Mouse (Mus musculus) right cerebral cortex, adult 2 months (tissue): Measurements from ENCODE around the gene Riox1.
"Not testable (repeated sequence)": the region's sequence is repeated elsewhere in the genome, so short reads cannot be mapped to it uniquely, and the experiment has no call there.

Experiments
- DNase-seq, 2 experiments: peaks; one replicate each; pipeline ENCODE4 v3.0.0; 2021 to 2022; ENCODE audit warnings: low spot score in 2 of 2

The Riox1 gene

DNA sequence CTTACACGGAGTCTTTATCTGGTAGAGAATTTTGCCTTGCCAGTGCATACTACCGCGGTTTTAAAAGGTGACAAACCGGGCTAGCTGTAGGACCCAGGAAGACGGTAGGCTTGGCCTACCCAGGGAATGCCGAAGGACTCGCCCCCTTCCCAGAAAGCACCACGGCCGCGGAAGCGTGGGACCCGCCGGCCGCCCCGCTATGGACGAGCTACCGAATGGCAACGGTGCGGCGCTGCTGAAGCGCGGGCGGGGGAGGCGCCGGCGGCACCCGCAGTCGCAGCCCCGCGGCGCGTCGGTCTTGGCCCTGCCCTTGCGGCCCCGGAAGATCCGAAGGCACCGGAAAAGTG, at the start of gene Riox1:
Gene Riox1 (plus strand): TSS at position 116 of the 347 bp plus-strand sequence.
- peak; percentile 85 for DNase-seq

DNA sequence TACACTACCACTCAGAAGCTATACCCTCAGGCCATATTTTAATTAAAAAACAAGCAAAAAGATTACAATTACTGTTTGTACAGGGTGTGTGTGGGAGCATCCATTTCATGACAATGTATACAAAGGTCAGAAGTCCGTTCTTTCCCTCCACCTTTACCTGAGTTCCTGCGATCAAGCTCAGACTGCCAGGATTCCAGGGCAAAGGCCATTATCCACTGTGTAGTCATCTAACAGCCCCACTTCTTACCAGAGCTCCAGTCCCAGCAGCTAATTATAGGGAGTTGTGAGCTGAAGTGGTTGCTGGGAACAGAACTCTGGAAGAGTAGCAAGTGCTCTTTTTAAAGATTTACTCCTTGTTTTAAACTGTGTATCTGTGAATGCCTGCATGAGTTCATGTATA, 40.0 kb upstream of the Riox1 start:
- DNase-seq, result no peak

DNA sequence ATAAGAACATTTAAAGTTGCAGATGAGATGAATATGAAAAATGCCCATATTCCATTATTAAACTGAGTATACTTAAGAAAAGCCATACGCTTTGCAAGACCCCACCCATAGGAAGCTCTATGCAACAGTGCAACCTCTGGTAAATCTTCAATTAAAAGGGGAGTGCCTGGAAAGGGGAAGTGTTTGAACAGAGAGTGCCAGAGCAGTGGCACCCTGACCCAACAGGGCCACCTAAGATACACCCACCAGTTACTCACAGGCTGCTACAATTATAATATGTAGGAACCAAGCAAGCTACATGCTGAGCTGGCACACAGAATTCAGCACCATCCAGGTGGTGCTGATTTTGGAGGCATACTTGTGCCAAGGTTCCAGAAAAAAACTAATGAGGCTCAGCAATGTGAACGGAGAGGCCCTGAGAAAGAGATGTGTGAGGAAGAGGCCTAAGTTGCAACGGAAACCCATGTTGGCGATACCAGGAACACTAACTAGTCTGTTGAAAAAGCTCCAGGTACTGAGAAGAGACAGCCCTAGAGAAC, 36.1 kb upstream of the Riox1 start:
- DNase-seq, result no peak

DNA sequence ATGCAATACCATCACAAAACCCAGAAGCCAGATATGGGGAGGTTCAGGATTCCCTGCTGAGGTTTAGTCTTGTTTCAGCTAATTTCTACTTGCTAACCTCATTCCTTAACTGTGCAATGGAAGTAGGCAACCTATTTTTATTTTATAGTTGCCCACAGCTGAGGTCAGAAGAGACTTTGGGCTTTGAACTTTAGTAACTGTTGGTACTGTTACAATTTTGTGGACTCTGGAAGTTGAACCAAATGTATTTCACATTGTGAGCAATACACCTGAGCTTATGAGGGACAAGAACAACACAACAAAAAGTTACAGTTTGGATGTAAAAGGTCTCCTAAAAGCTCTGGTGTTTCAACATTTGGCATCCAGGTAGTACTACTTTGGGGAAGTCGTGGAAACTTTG, 35.6 kb upstream of the Riox1 start:
- no peak for DNase-seq

DNA sequence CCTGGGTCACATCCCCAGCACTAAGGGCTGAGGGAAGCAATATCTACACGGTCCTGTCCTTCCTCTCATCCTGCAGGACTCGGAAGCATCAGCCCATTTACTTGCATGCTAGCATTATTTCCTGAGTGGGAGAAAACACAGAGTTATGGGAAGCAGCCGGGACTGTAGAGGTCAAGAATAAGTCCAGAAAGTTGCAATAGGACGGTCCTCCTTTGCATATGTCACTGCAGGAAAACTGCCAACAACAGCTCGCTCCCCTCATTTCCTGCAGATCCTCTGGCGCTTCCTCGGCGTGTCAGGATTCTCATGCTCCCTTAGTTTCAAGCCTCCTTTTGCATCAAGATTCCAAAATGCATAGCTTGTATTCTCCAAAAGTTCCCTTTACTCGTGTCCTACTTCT, 33.5 kb upstream of the Riox1 start:
- DNase-seq, result no peak

DNA sequence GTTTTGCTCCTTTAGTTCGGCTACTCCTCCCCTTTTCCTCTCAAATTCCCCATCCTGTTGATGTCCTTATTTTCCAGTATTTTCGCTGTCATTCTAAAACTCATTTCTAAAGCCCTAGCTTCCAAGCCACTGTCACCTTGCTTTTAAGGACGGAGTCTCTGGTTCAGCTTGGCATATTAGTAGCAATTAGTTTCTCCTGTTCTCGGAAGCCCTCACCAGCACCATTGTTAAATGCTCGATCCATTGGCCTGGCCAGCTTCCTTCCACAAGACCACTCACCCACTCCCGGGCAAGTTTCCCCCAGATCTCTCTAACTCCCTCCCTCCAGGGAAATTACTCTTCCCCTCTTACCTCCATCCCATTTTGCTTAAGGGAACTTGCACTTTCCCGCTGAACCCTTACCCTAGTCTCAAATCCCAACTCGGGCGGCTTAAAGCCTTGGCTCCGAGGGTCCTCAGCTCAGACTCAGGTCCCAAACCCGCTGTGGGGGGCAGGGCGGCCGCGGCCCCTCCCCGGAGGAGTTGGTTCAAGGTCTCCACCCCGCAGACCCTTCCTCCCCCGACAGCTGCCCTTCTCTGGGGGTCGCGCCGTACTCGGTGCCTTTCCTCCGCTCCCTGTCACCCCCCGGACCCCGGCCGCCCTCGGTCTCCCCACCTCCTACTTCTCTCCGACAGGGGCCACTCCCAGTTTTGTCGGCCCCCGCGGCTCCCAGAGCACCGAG, 29.5 kb upstream of the Riox1 start:
- no peak for DNase-seq

DNA sequence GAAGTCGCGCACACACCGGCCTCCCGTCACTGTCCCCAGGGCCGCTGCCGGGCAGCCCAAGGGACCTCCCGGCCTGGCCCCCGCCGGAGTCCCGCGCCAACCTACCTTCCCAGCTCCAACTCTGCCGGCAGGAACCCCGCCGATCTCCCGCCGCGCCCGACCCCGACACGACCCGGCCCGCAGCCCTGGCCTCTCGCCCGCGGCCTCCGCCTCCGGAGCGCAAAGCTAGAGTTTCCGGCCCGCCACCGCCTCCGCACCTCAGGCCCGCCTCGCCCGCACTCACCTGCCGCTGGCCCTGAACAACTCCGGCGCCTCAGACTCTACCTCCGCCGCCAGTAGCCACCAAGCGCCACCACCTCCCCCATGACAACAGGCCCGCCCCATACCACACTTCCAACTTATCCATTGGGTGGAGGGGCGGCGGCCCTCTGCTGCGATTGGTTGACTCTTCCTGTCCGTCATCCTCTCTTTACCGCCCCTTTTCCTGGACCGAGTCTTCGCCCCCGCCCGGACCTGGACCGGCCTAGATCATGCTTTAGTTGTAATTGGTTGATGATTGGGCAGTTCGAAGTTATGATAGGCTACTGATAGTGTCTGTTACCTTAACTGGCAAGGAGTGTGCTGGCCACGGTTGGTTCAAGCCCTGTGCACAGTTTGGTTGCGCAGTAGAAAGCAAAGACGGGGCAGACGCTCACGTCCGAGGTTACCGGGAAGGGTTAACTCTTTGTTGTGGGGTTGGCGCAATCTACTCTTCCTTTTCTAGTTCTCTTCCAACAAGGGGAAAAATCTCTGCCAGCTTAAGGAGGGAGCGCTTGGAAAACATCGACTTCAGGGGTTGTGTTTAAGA, 28.6 kb upstream of the Riox1 start, which contains the start of gene Numb:
Gene Numb (minus strand): TSS at position 400 of the 847 bp plus-strand sequence.
- DNase-seq, result peak; percentile 99 to 100

DNA sequence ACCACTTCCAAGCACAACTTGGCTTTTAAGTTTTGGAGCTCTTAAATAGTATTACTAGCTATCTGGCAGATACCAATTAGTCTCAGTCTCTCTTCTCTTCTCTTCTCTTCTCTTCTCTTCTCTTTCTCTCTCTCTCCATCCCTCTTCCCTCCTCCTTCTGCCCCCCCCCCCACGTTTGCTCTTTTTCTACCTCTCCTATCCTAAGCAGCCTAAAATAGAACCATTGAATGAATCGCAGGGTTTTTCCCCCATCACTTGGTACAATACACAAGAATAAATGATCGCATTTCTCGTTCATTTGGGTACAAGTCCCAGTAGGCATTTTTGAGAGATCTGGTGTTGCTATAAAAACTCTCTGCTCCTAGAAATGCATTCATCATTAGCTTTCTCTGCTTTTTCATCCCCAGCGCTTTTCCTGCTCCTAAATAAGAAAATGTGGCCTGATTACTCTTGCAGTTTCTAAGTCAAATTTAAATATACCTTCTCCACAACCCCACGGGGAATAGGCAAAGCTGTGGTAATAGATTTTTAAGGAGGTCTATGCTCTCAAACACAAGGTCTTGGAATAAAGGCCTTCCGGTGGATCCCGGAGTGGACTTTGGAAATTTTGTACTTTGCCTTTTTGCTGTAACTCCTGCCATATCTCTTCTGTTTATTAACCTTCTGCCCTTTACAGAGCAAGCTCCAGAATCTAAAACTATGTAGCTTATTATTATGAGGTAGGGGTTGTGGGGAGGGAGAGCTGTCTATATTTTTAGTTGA, 27.5 kb upstream of the Riox1 start:
- DNase-seq, result no peak

DNA sequence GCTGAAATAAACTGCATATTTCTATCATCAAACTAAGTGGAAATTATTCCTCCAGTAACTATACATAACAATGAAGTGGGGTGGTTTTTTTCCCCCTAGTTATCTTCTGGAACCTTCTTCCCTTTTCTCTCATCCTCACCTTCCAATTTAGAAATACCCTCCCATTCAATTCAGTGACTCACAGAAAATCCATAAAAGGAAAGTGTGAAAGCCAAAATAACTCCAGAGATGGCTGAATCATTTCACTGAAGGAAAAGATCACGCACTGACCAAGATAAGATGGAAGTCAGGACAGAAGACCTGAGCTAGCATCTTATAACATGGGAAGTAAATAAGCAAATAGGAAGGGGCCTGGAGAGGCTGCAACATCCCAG, 26.9 kb upstream of the Riox1 start:
- no peak for DNase-seq

DNA sequence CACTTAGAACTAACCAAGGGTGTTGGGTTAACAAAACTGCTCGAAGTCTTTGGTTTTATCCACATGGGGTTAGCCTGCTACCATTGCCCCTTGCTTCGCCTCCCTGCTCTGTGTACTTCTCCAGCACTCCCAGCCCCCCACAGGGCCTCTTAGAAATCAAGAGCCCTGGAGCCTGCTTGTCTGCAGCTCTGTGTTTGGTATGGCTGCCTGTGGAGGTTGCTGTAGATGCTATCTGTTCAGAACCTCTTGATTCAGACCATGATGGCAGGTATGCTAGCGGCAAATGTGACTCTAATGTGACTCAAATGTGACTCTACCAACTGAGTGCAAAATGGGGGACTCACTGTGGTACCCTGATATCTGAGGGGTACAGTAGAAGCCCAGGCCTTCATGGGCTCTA, 26.1 kb upstream of the Riox1 start:
- DNase-seq, result no peak

DNA sequence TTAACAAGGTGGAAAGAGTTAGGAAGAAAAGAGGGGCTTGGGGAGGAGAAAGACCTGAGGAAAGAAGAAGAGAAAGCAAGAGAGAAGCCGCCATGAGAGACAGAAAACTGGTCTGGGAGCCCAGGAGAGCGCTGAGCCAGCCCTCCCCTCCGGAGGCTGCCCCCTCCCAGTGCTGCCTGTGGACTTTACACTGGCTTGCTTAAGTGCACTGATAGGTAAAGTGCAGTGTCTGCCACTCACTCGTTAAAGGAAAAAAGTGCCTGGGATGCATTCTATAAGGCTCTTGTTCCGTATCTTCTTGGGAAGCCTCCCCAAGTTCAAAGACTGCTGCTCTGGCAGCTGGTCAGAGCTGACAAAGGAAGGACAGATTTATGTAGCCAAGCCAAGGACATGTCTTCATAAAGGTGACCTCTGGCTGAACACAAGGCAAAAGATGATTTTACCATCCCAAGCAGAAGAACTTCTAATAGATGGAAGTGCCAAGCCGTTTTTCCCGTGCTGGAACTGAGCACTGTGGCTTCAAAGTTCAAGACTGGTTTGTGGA, 25.2 kb upstream of the Riox1 start:
- no peak for DNase-seq

DNA sequence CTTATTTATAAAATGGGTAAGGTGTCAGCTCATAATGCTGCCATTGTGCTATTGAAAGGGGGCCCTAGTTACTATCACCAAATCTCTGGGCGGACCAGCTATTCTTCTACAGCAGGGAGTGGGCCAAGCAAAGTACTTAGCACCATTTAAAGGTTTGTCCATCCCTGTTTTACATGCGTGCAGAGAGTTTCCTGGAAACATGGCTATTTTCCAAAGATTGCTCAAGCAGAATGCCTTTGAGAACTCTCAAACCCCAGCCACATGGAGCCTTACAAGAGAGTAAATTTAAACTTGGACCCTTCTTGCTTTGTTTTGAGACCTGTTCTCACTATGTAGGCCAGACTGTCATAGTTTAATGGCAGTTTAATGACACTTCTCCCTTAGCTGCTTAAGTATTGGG, 24.3 kb upstream of the Riox1 start:
- no peak for DNase-seq

DNA sequence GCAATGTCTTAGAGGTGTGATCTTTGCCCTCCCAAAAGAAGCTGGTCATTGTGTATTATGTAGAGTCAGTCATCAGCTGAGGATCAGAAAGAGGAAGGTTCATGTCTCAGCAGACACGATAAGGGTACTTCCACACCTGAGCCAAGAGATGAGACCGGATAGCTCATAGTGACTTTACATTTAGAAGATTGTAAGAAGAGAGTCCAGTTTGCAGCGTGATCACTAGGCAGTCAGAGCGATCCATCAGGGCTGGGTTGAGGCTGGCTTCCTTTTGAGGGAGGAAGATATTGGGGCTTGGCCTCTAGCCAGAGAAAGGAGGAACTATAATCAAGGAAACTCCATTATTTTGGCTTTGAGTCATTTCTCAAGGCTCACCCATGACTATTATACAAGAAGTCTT, 22.7 kb upstream of the Riox1 start:
- DNase-seq, result no peak

DNA sequence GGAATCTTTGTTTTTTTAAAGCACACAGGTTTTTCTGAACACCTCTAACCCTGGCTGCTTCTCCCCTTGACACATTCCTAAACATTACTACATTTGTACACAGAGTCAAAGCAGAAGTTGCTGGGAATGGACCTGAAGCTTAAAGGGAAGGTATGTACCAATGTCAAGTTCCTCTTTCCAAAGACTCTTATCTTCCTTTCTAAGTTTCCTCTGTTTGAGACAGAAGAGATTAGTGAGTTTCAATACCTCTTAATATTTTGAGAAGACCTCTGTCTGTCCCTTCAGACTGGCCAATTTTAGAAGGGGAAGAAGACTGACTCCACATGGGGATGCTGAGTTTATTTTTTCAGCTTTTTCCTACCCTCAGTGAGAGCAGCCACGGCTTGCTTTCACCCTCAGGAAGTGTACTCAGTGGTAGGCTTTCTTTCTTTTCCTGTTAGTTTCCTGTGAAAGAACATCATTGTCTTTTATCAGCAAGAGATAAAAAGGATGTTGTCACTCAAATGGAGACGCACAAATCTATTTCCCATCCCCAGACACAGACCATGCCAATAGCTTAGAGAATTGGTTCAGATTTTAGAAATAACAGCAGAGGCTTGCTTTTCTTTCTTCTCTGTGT, 21.1 kb upstream of the Riox1 start:
- no peak for DNase-seq

DNA sequence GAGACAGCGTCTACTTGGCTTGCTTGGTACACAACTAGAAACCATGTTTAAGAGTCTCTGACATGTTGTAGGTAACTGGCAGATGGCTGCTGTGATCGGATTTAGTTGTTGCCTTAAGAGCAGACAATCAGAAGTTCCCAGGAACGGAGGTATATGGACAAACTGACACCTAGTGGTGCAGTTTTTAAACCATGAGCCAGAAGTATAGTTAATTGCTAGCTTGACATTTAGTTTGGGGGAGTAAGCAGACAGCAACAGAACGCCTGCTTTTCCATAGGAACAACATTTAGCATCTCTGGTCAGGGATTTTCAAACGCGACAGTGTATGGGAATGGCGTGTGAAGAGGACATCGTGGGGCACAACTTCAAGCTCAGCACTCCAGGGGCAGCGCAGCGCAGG, 12.8 kb upstream of the Riox1 start:
- DNase-seq, result peak in 1 of 2 experiments; percentile 35

DNA sequence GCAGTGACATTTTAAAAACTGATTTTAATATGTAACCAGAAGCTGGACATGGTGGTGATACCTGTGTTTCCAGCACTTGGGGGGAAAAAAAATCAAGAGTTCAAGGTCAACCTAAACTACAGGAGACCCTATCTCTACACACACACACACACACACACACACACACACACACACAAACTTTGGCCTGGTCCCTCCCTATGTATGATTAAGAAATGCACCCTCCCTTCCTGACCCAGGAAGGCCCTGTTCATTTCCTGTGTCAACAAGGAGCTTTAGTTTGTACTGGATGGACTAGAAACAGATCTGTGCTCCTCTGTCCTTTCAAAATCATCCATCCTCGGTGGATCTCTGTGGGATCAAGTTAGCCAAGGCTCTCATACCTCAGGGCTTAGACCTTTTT, 11.8 kb upstream of the Riox1 start:
- not testable (repeated sequence) for DNase-seq

DNA sequence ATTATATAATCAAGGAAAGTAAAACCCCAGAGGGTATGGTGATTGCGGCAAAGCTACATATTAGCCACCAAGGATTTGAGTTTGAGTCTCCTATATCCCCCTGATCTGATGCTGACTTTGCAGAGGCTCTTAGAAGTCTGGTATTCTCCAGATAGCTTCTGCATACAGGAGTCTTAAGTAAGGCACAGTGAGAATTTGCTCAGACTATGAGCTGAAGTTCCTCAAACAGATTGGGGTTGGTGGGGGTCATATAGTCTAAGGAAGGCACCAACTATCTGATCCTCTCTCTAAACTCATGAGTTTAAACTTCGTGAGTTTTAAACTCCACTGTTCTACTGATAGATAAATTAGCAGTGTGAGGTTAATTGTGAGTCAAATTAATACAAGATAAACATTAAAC, 11.1 kb upstream of the Riox1 start:
- DNase-seq, result no peak

DNA sequence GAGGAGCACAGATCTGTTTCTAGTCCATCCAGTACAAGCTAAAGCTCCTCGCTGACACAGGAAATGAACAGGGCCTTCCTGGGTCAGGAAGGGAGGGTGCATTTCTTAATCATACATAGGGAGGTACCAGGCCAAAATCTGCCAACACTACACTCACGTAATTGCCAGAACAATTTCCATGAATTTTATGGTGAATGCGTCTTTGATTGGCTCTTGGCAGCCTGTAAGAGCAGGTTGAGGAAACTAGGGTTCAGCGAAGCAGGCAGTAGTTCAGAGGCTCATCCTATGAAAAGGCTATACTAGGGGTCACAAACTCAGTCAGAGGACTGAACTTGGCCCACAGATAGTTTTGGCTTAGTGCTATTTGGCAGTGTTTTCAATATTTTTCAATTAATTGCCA, 10.4 kb upstream of the Riox1 start:
- DNase-seq, result no peak

DNA sequence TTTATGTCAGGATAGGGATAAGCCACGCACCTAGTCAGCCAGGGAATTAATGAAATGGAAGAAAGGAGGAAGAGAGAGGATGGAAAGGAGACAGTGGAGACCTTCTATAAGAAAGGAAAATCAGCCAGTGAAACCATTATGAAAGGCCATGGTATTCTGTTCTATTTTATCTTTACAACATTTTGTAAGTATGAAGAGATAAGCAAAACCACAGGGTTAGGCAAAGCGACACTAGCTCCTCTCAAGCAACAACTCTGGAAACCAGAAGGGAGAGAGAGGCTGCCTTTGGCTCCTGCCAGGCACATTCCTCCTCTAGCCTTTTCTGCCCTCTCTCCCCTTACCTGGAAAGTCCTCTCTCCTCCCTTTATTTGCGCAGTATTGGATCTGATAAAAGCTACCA, 8.5 kb upstream of the Riox1 start:
- DNase-seq, result no peak

DNA sequence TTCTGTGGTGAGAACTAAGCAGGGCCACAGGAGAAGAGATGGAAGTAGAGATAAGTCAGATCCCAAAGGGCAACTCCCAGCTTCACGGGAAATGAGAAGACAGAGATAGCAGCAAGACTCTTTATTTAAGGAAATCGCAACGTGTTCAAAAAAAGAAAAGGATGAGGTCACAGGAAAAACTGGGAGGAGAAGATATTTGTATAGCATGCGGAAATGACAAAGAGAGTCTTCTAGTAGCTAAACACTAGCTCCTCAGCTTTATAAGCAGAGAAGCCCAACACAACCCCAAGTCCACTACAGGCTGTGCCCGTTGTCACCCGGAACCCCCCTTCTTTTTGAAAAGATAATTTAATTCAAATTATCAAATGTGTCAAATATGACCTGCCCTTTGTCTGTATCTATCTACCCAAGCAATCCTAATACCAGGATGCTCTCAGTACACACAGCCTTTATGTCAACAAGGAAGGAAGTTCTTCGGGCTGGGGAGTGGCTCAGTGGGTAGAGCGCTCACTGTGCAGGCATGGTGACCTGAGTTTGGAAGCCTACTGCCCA, 3.1 kb upstream of the Riox1 start:
- DNase-seq, result no peak

DNA sequence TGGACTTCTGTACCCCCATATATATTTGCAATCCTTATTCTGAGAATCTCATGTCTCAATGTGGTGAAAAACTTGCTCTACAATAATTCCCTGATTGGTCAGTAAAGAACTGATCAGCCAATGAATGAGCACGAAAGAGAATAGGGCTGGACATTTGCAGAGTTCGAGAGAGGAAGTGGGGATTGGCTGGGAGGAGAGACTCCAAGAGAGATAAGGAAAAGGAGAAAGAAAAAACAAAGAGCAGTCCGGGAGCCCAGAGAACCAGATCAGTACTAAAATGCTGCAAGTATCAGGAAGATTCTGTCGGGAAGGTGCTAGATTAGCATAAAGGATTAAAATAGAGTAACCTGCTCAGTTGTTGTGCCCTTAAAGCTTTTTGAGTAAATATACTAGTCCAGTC, 1.4 kb upstream of the Riox1 start:
- DNase-seq, result no peak
